Comparison of ENCODE assay signal across 9 mouse cellular contexts in the genomic region with DNA sequence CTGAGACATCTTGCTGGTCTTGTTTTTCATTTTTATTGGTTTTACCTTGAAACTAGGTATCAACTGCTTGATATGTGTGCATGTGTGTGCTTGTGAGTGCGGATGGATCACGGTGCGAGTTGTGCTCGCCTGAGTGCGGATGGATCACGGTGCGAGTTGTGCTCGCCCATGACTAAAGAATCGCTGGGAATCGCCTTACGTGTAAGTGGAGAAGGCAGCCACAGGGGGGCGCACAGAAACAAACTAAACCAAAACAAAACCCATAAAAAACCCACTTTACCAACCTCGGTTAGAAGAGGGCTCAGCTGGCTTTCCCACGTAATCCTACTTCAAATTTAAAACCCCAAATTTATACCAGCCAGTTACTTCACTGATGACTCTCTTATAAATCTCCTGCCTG. TPM values are rescaled to one million over a fixed set of nuclear protein-coding genes. Genes with fewer than 3 reads are reported as not detected.
A peak's percentile ranks its signal among the peaks of the same experiment; 100 is the strongest.
DNase-seq lines count a peak whose midpoint lies in the region; ATAC-seq and TF ChIP-seq lines count a peak whose summit lies in the region.
"Had no signal": no experiment of that assay in that cellular context is flagged by ENCODE, and none has a peak within 500 bp of the region (broad histone marks: within the 10 kb centered on the region; RNA-seq: fewer than 3 reads in every experiment).

No protein-coding gene starts in this region.

- H3K4me1 ChIP-seq in cortical plate, adult 2 months (ENCODE audit: control insufficient read depth, insufficient read depth, low read length): no peaks in the 10 kb centered on the region
- no peaks in the 10 kb centered on the region for H3K4me1 ChIP-seq in lung, adult 2 months (ENCODE audit: control insufficient read depth, insufficient read depth, low read length)
- H3K4me1 ChIP-seq in small intestine, adult 2 months (ENCODE audit: control insufficient read depth, insufficient read depth, insufficient read length, low read length): peaks cover 15% of the 10 kb centered on the region; the same call in 1 of the 2 replicates
- H3K4me1 ChIP-seq: embryonic facial prominence, embryonic 12.5 days had no signal

- H3K27ac ChIP-seq in cortical plate, adult 2 months (ENCODE audit: insufficient read depth, low read length): no peak overlapping the region
- H3K27ac ChIP-seq in small intestine, adult 2 months (ENCODE audit: insufficient read depth, low read depth, low read length): no peak overlapping the region
- H3K27ac ChIP-seq: embryonic facial prominence, embryonic 12.5 days had no signal

- peak; percentile 54 for DNase-seq in gastrocnemius, postnatal 10 days
- DNase-seq in gastrocnemius, postnatal 36 days: no peak
- peak; percentile 76 for DNase-seq in 416B (ENCODE audit: low read depth)
- DNase-seq in T-cell, adult 2 months (ENCODE audit: low spot score): peak; percentile 22
- peak; percentile 37 for DNase-seq in lung, adult 2 months

- ATAC-seq in inflammation-experienced regulatory T-cells, adult 6 months: peak; percentile 64

- no peak overlapping the region for H3K4me3 ChIP-seq in cortical plate, adult 2 months (ENCODE audit: insufficient read depth, low read length)
- no peak overlapping the region for H3K4me3 ChIP-seq in lung, adult 2 months (replicated peaks; ENCODE audit: extremely low read depth, low read depth, low read length)
- H3K4me3 ChIP-seq in small intestine, adult 2 months (ENCODE audit: low read depth, low read length): no peak overlapping the region
- H3K4me3 ChIP-seq: embryonic facial prominence, embryonic 12.5 days had no signal

- intact Hi-C loops in gastrocnemius, postnatal 36 days (cut with DNase I): loop anchor here (5.0 kb wide), 1 partner anchor 197 kb away; no protein-coding TSS in a partner anchor

- H3K27me3 ChIP-seq in small intestine, adult 2 months (ENCODE audit: control insufficient read depth, insufficient read depth, low read length): no peaks in the 10 kb centered on the region
- H3K27me3 ChIP-seq: embryonic facial prominence, embryonic 12.5 days had no signal

- 27% methylated on average over 14 of the region's 14 CpGs for WGBS in lung, adult 2 months
- 22% methylated on average over 14 of the region's 14 CpGs for WGBS in small intestine, adult 2 months

- TF ChIP-seq CTCF in cortical plate, adult 2 months (IDR thresholded peaks at IDR 0.05; ENCODE audit: extremely low read depth, insufficient read depth, low read length): peak; percentile 70
- TF ChIP-seq CTCF in lung, adult 2 months (IDR thresholded peaks at IDR 0.05; ENCODE audit: insufficient read depth, low read length): peak; percentile 60
- TF ChIP-seq CTCF in small intestine, adult 2 months (IDR thresholded peaks at IDR 0.05; ENCODE audit: extremely low read depth, insufficient read length, insufficient replicate concordance, low read depth, low read length): peak; percentile 70; the same call in 1 of the 2 replicates

- TF ChIP-seq POLR2A in cortical plate, adult 2 months (IDR thresholded peaks at IDR 0.05; ENCODE audit: extremely low read depth, insufficient read depth, low read length): no peak
- no peak for TF ChIP-seq POLR2A in lung, adult 2 months (IDR thresholded peaks at IDR 0.05; ENCODE audit: borderline replicate concordance, extremely low read depth, low read depth, low read length)
- TF ChIP-seq POLR2A in small intestine, adult 2 months (IDR thresholded peaks at IDR 0.05; ENCODE audit: low read depth, low read length): no peak

- H3K36me3 ChIP-seq in small intestine, adult 2 months (ENCODE audit: control insufficient read depth, insufficient read depth, low read length): no peaks in the 10 kb centered on the region
- H3K36me3 ChIP-seq: embryonic facial prominence, embryonic 12.5 days had no signal

RNA-seq across cellular contexts. Expression of gene Slc5a11, which starts 9.3 kb away (rescaled TPM):
- total RNA-seq in gastrocnemius, postnatal 10 days (2021): not detected
- not detected for total RNA-seq in gastrocnemius, postnatal 36 days (2021)
- 0.50 and 0.70 TPM in 2 replicates for polyA plus RNA-seq in cortical plate, adult 2 months (2012; rRNA removed)
- polyA plus RNA-seq in inflammation-experienced regulatory T-cells, adult 6 months (2017; shearing (Covaris generic)): 1 to 10 TPM in 1 of 3 experiments, under 1 TPM in 2; 0.27 to 1.9 (median 0.60) TPM
- polyA plus RNA-seq in lung, adult 2 months (2012; rRNA removed): 0.17 and 1.2 TPM in 2 replicates
- 61.4 and 204 TPM in 2 replicates for polyA plus RNA-seq in small intestine, adult 2 months (2012; rRNA removed)

Comparison
In these comparisons a context has a peak if more than half of its experiments do, and no peak if none do; other contexts are left out.
1. DNase-seq: peak in gastrocnemius, postnatal 10 days (single experiment), 416B (single experiment), T-cell, adult 2 months (single experiment) and lung, adult 2 months (single experiment); none in gastrocnemius, postnatal 36 days (0 of 2).
2. RNA of gene Slc5a11, which starts 9.3 kb away (polyA plus RNA-seq): 61.4 to 204 TPM in small intestine, adult 2 months; 0.17 to 1.2 TPM in lung, adult 2 months, 0.27 to 1.9 TPM in inflammation-experienced regulatory T-cells, adult 6 months and 0.50 to 0.70 TPM in cortical plate, adult 2 months; every median in the first group is over 10 times any median in the second.
3. Peak in every context shown above with its lines, with median percentiles within 50 percentile points of each other: CTCF ChIP-seq.